Mouse (Mus musculus): ENCODE results near the gene Slc7a7. TPM values are rescaled to one million over a fixed set of nuclear protein-coding genes. Genes with fewer than 3 reads are reported as not detected.

Slc7a7 gene
- polyA plus RNA-seq, 1 experiment from 2014 or later, result 7.9 TPM

- no peak overlapping the region for H3K9ac ChIP-seq
- no peak overlapping the region for H3K4me2 ChIP-seq
- H3K4me3 ChIP-seq, result no peak overlapping the region
- H3K27ac ChIP-seq (replicated peaks), result no peak overlapping the region; the same call in 1 of the 2 replicates
- no peaks in the 10 kb centered on the region for H3K27me3 ChIP-seq
- H3K4me1 ChIP-seq (replicated peaks), result peaks cover 12% of the 10 kb centered on the region
- H3K36me3 ChIP-seq, result peaks cover 26% of the 10 kb centered on the region
- 37% methylated on average over 3 of the region's 3 CpGs for WGBS
- H3K9me3 ChIP-seq, result no peaks in the 10 kb centered on the region
- ATAC-seq (ENCODE audit: low read depth), result 0 out of 2 replicates have a peak, but pooled peaks have one; percentile 25
Observed at GRCm38 (mm10) chr14:54443196-54443595, 25.6 kb upstream of the Slc7a7 start.

DNA sequence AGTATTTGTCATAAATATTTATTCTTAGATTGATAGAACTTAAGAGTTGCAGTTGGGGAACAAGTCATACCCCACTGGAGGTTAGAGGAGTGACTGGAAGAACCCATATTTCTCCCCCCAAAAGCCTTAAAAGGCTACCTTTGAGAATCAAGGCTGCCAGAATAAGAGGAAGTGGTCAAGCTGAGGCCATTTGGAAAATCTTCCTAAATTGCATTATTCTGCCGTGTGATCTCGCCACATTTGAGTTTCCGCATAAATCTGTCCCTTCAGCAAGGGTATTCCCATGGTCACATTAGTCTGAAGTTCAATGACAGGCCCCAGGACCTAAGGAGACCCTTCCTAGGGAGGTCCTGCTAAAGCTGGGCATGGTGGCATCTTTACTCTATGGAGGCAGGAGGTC lies 25.0 kb upstream of the Slc7a7 start:
- Histone ChIP-seq H3K36me3 (peaks cover 26% of the 10 kb centered on the region), H3K27ac (replicated peaks) (no peak overlapping the region), H3K9ac (no peak overlapping the region), H3K9me3 (no peaks in the 10 kb centered on the region), H3K4me3 (no peak overlapping the region), H3K4me1 (replicated peaks) (peaks cover 12% of the 10 kb centered on the region), H3K4me2 (no peak overlapping the region), H3K27me3 (no peaks in the 10 kb centered on the region)
- ATAC-seq (ENCODE audit: low read depth), result no peak
- WGBS, result 87% methylated on average over 3 of the region's 3 CpGs

- 81% methylated on average over 4 of the region's 4 CpGs for WGBS
Observed at GRCm38 (mm10) chr14:54441365-54441764, 23.8 kb upstream of the Slc7a7 start.

DNA sequence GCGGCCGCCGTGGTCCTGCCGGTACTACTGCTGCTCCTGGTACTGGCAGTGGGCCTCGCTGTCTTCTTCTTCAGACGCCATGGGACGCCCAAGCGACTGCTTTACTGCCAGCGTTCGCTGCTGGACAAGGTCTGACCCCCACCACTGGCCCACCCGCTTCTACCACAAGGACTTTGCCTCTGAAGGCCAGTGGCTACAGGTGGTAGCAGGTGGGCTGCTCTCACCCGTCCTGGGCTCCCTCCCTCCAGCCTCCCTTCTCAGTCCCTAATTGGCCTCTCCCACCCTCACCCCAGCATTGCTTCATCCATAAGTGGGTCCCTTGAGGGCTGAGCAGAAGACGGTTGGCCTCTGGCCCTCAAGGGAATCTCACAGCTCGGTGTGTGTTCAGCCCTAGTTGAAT lies 23.0 kb upstream of the Slc7a7 start:
- Histone ChIP-seq H3K4me3 (no peak overlapping the region), H3K27ac (replicated peaks) (no peak overlapping the region), H3K4me2 (no peak overlapping the region), H3K4me1 (replicated peaks) (peaks cover 12% of the 10 kb centered on the region), H3K36me3 (peaks cover 26% of the 10 kb centered on the region), H3K9me3 (no peaks in the 10 kb centered on the region), H3K9ac (no peak overlapping the region), H3K27me3 (no peaks in the 10 kb centered on the region)
- WGBS, result 89% methylated on average over 14 of the region's 14 CpGs
- ATAC-seq (ENCODE audit: low read depth), result no peak

More at GRCm38 (mm10) chr14:54441365-54441764, 23.8 kb upstream of the Slc7a7 start:
- no peak overlapping the region for H3K9ac ChIP-seq
- H3K4me1 ChIP-seq (replicated peaks), result peaks cover 12% of the 10 kb centered on the region
- H3K4me2 ChIP-seq, result no peak overlapping the region
- no peak overlapping the region for H3K27ac ChIP-seq (replicated peaks)
- no peaks in the 10 kb centered on the region for H3K9me3 ChIP-seq
- H3K36me3 ChIP-seq, result peaks cover 26% of the 10 kb centered on the region
- H3K27me3 ChIP-seq, result no peaks in the 10 kb centered on the region
- no peak for ATAC-seq (ENCODE audit: low read depth)
- H3K4me3 ChIP-seq, result no peak overlapping the region

GRCm38 (mm10) chr14:54439610-54440009 lies 22.0 kb upstream of the Slc7a7 start:
- H3K4me1 ChIP-seq (replicated peaks), result peaks cover 13% of the 10 kb centered on the region
- WGBS, result 54% methylated on average over 7 of the region's 7 CpGs
- ATAC-seq (ENCODE audit: low read depth), result no peak
- H3K36me3 ChIP-seq, result peaks cover 26% of the 10 kb centered on the region
- H3K4me3 ChIP-seq, result no peak overlapping the region
- H3K9ac ChIP-seq, result no peak overlapping the region
- no peaks in the 10 kb centered on the region for H3K27me3 ChIP-seq
- H3K27ac ChIP-seq (replicated peaks), result no peak overlapping the region
- H3K4me2 ChIP-seq, result no peak overlapping the region
- H3K9me3 ChIP-seq, result no peaks in the 10 kb centered on the region

GRCm38 (mm10) chr14:54439155-54439554 lies 21.6 kb upstream of the Slc7a7 start:
- H3K4me2 ChIP-seq, result no peak overlapping the region
- 83% methylated on average over 12 of the region's 12 CpGs for WGBS

DNA sequence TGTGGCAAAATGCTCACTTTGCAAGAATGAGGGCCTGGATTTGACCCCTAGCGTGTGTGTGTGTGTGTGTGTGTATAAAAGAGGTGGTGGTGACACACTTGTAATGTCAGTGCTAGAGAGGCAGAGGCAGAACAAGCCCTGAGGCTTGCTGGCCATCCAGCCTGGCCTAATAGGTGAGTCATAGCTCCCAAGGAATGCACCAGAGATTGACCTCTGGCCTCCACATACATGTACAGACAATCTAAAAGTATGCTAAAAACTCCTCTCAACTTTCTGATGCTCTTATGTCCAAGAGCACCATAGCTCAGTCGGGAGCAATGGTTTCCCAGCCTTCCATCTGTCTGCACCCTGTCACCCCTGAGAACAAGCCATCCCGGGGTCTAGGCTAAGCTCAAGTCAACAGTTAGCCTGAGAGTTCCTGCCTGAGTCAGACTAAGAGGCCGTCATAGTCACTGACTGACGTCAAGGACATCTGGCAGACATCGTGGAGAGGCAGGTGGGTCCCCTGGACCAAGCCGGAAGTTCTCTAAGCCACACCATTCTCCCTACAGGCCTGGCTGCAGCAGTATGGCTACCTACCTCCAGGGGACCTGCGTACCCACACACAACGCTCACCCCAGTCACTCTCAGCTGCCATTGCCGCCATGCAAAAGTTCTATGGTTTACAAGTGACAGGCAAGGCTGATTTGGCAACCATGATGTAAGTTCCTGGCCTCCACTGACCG lies 17.8 kb upstream of the Slc7a7 start:
- H3K27ac ChIP-seq (replicated peaks), result no peak overlapping the region
- peaks cover 41% of the 10 kb centered on the region for H3K4me1 ChIP-seq (replicated peaks)
- H3K4me2 ChIP-seq, result no peak overlapping the region
- H3K9me3 ChIP-seq, result no peaks in the 10 kb centered on the region
- peaks cover 27% of the 10 kb centered on the region for H3K27me3 ChIP-seq
- no peak overlapping the region for H3K9ac ChIP-seq
- H3K4me3 ChIP-seq, result no peak overlapping the region
- no peak for ATAC-seq (ENCODE audit: low read depth)
- 90% methylated on average over 11 of the region's 11 CpGs for WGBS
- H3K36me3 ChIP-seq, result peaks cover 20% of the 10 kb centered on the region

More at GRCm38 (mm10) chr14:54439155-54439554, 21.6 kb upstream of the Slc7a7 start:
- no peaks in the 10 kb centered on the region for H3K27me3 ChIP-seq
- H3K4me3 ChIP-seq, result no peak overlapping the region
- peaks cover 26% of the 10 kb centered on the region for H3K36me3 ChIP-seq
- H3K27ac ChIP-seq (replicated peaks), result no peak overlapping the region
- H3K9me3 ChIP-seq, result no peaks in the 10 kb centered on the region
- no peak overlapping the region for H3K9ac ChIP-seq
- H3K4me1 ChIP-seq (replicated peaks), result peaks cover 17% of the 10 kb centered on the region
- ATAC-seq (ENCODE audit: low read depth), result no peak

- Histone ChIP-seq H3K4me3 (peak overlapping the region; percentile 56), H3K27me3 (peaks cover 27% of the 10 kb centered on the region), H3K4me2 (peak overlapping the region; percentile 65), H3K9ac (peak overlapping the region; percentile 86; the same call in 1 of the 2 replicates), H3K9me3 (no peaks in the 10 kb centered on the region), H3K4me1 (replicated peaks) (peaks cover 54% of the 10 kb centered on the region), H3K27ac (replicated peaks) (no peak overlapping the region), H3K36me3 (peaks cover 19% of the 10 kb centered on the region)
- no peak for ATAC-seq (ENCODE audit: low read depth)
- 74% methylated on average over 12 of the region's 12 CpGs for WGBS
Observed at GRCm38 (mm10) chr14:54433941-54434531, 16.5 kb upstream of the Slc7a7 start.

DNA sequence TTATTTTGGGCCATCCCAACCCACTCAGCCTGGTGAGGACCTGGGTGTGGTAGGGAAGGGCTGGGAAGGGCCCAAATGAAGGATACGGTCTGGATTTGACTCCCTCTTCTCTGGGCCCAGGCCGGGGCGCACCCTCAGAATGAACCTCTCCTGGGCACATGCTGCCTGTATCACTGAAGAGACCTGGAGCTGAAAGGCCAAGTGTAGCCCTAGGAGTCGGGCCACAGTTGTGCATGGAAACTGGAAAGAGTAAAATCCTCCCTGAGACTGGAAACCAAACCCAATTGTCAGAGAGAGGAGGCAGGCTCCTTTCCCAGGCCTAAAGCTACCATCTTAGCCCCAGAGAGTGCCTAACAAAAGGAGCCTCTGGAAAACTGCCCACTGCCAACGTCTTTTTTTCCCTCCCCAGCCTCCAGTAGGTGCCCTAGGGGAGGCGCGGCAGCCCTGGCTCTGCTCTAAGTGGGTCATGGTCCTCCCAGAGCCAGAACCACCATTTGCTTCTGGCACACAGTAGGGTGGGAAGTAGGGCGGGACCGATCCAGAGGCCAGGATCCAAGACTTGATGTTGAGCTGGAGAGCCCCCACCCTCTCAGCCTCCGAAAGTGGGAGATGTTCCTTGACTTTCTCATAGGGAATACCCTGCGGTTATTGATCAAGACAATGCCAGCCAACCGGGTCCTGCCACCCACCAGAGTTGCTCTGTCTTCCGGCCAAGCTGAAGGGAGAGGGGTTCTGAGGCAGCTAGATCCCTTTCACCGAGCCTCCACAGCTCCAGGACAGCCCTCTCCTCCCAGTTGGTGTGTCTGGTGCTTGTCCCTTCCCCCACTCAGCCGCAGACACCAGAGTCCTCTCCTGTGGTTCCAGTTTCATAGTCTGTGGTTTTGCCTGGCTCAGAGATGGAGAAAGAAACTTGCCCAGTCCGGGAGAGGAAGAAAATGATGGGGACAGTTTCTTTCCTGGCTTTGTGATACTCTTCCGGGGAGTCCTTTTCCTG lies 15.6 kb upstream of the Slc7a7 start:
- Histone ChIP-seq H3K36me3 (peaks cover 11% of the 10 kb centered on the region; the same call in 1 of the 2 replicates), H3K27me3 (peaks cover 27% of the 10 kb centered on the region), H3K4me3 (peak overlapping the region; percentile 56), H3K9me3 (no peaks in the 10 kb centered on the region), H3K4me1 (replicated peaks) (peaks cover 62% of the 10 kb centered on the region), H3K27ac (replicated peaks) (peak overlapping the region; percentile 88), H3K9ac (peak overlapping the region; percentile 86), H3K4me2 (peak overlapping the region; percentile 65)
- ATAC-seq (ENCODE audit: low read depth), result peak; percentile 29; the same call in 1 of the 2 replicates
- 54% methylated on average over 17 of the region's 17 CpGs for WGBS

DNA sequence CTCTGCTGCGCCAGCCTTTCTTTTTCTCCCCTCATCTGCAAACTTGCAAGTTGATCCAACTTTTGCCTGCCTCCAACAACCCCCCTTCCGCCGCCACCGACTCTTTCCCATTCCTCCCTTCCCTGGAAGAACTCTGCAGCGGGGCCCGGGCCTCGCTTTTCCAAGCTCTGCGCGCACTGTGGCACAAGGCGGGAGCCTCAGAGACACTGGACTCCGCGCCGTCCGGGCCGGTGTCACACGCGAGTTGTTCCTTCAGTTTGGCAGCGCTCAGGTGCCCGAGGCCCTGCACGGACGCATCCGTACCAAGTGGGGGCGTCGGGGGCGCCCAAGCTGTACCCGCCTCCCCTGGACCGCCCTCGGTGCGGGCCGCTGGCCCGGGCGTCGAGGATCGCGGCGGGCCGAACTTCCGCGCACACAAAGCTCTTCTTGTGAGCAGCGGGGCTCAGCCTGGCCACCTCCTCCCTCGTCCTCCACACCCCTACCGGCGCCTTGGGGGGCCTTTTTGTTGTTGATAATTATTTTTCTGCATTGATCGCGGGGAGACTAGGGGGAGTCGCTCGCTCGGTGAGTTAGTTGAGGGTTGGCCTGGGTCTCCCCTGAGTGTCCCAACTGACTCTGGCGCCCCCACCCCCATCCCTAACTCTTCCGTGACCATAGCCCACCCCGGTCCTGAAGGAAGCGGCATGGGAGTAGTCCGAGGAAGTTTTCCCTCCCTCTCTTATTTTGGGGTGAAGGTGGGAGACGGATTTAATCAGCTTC lies 14.7 kb upstream of the Slc7a7 start:
- Histone ChIP-seq H3K9ac (peak overlapping the region; percentile 86), H3K36me3 (peaks cover 11% of the 10 kb centered on the region; the same call in 1 of the 2 replicates), H3K4me1 (replicated peaks) (peaks cover 71% of the 10 kb centered on the region), H3K9me3 (no peaks in the 10 kb centered on the region), H3K4me3 (peak overlapping the region; percentile 56), H3K27me3 (peaks cover 27% of the 10 kb centered on the region), H3K27ac (replicated peaks) (peak overlapping the region; percentile 88), H3K4me2 (peak overlapping the region; percentile 65)
- WGBS, result 3% methylated on average over 54 of the region's 54 CpGs
- ATAC-seq (ENCODE audit: low read depth), result peak; percentile 24

All from neural tube, embryonic 13.5 days (tissue).